Mouse (Mus musculus) midbrain, embryonic 13.5 days (tissue): ENCODE measurements around the gene Pwp2. TPM values are rescaled to one million over a fixed set of nuclear protein-coding genes. Genes with fewer than 3 reads are reported as not detected.

Experiments used
- ATAC-seq: fragments of 200-750 bp; cut with Nextera tagmentation; 2 replicates; pipeline ENCODE4 v1.8.0; 2017; ENCODE audit warnings: mild to moderate bottlenecking, moderate TSS enrichment, moderate library complexity
- H3K27ac ChIP-seq: fragments of 300-500 bp; sonication (generic); 2 replicates; pipeline ENCODE4 v1.5.1; 2015; ENCODE audit warnings: inconsistent platforms, mild to moderate bottlenecking, moderate library complexity
- H3K27me3 ChIP-seq: fragments of 300-500 bp; sonication (generic); 2 replicates; pipeline ENCODE4 v1.6.1; 2015; ENCODE audit warnings: mild to moderate bottlenecking, inconsistent platforms
- H3K36me3 ChIP-seq: fragments of 300-500 bp; sonication (generic); 2 replicates; pipeline ENCODE4 v1.6.1; 2015; ENCODE audit warnings: mild to moderate bottlenecking, inconsistent platforms
- H3K4me1 ChIP-seq: fragments of 300-500 bp; sonication (generic); replicated peaks from 2 replicates; pipeline ENCODE4 v1.6.1; 2015; ENCODE audit warnings: inconsistent platforms
- H3K4me2 ChIP-seq: fragments of 300-500 bp; sonication (generic); replicated peaks from 2 replicates; pipeline ENCODE4 v1.6.1; 2015; ENCODE audit warnings: moderate library complexity, mild to moderate bottlenecking, inconsistent platforms
- H3K4me3 ChIP-seq: fragments of 300-500 bp; sonication (generic); replicated peaks from 2 replicates; pipeline ENCODE4 v1.5.1; 2015; ENCODE audit warnings: mild to moderate bottlenecking, inconsistent platforms
- H3K9ac ChIP-seq: fragments of 300-500 bp; sonication (generic); replicated peaks from 2 replicates; pipeline ENCODE4 v1.6.1; 2015; ENCODE audit warnings: mild to moderate bottlenecking, inconsistent platforms
- H3K9me3 ChIP-seq: fragments of 300-500 bp; sonication (generic); 2 replicates; pipeline ENCODE4 v1.6.1; 2016; ENCODE audit warnings: mild to moderate bottlenecking, inconsistent platforms
- WGBS: fragments of 180-500 bp; shearing (Covaris S2); methylation state at CpG from one replicate; pipeline ENCODE4 v1.1.7; 2015; 5-methylcytosine and 5-hydroxymethylcytosine counted together
- polyA plus RNA-seq: library from polyadenylated mRNA; unstranded; fragments of >200 nt; fragmentation: Nextera tagmentation; extraction: Ambion mirVana; gene quantifications from 2 replicates; pipeline ENCODE4 v1.2.1, GENCODE M21; 2015

The Pwp2 gene
- polyA plus RNA-seq, result 16.8 and 18.1 TPM in 2 replicates

DNA sequence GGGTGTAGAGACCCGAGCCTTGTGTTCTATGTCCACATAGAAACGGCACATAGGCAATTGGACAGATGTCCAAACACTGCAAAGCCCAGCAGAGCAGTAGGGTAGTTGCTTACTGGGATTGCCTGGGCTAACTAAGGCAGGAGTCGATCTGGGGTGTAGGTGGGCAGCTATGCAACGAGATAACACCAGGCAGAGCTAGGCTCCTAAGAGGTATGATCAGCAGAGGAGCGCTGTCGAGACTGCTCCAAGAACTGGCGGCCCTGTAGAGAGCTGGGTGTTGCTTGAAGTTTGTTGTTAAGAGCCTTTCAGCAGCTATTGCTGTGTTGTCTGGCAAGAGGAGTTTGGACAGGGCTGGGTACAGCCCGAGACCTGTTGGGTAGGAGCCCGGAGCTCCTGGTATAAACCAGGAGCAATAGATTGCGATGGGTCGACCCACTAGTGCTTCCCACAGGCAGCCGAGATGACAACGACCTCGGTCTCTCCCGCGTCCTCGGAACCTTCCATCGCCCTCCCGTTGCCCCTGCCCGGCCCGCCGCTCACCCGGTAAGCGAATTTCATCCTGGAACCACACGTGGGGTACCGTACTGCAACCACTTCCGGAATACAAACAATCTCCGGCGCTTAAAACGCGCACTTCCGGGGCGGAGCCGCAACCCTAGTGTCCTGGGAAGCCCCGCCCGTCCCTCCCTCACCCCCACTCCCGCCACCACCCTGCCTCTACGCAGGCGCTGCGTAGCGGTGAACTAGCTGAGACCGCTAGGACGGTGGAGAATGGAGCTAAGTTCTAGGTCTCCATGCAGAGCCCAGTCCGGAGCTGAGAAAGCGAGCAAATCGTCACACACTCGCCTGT, at the start of gene Pwp2:
Gene Pwp2, minus strand, starts transcription at position 619 of the 850 bp plus-strand sequence.
- WGBS, result 2% methylated on average over 47 of the region's 47 CpGs
- peak within 1 kb of the TSS; percentile 74; the same call in 1 of the 2 replicates for H3K27ac ChIP-seq
- H3K36me3 ChIP-seq, result peaks cover 64% of the 10 kb centered on the region
- peak within 1 kb of the TSS; percentile 82 for H3K4me3 ChIP-seq
- peak within 1 kb of the TSS; percentile 97 for H3K4me2 ChIP-seq
- ATAC-seq, result peak; percentile 97
- H3K9ac ChIP-seq, result peak within 1 kb of the TSS; percentile 71
- H3K4me1 ChIP-seq, result peaks cover 18% of the 10 kb centered on the region
- H3K9me3 ChIP-seq, result no peaks in the 10 kb centered on the region
- H3K27me3 ChIP-seq, result no peaks in the 10 kb centered on the region

- H3K9ac ChIP-seq, result no peak overlapping the region
- H3K9me3 ChIP-seq, result no peaks in the 10 kb centered on the region
- H3K36me3 ChIP-seq, result peaks cover 27% of the 10 kb centered on the region
- H3K4me2 ChIP-seq, result no peak overlapping the region
- no peak overlapping the region for H3K27ac ChIP-seq
- 95% methylated on average over 6 of the region's 6 CpGs for WGBS
- H3K27me3 ChIP-seq, result no peaks in the 10 kb centered on the region
- ATAC-seq, result no peak
- H3K4me3 ChIP-seq, result no peak overlapping the region
- H3K4me1 ChIP-seq, result 0 out of 2 replicates have a peak, but pooled peaks cover 5% of the 10 kb centered on the region
Measured at GRCm38 (mm10) chr10:78233756-78234155, 48.8 kb upstream of the Pwp2 start.

- H3K9me3 ChIP-seq, result no peaks in the 10 kb centered on the region
Measured at GRCm38 (mm10) chr10:78233161-78233560, 48.2 kb upstream of the Pwp2 start.

GRCm38 (mm10) chr10:78232301-78232980, 47.5 kb upstream of the Pwp2 start:
- WGBS, result 94% methylated on average over 4 of the region's 4 CpGs
- Histone ChIP-seq H3K4me1 (0 out of 2 replicates have a peak, but pooled peaks cover 5% of the 10 kb centered on the region), H3K27ac (no peak overlapping the region), H3K4me3 (no peak overlapping the region), H3K36me3 (peaks cover 35% of the 10 kb centered on the region), H3K9ac (no peak overlapping the region), H3K9me3 (no peaks in the 10 kb centered on the region), H3K27me3 (no peaks in the 10 kb centered on the region), H3K4me2 (no peak overlapping the region)
- ATAC-seq, result no peak

More at GRCm38 (mm10) chr10:78233161-78233560, 48.2 kb upstream of the Pwp2 start:
- Histone ChIP-seq H3K4me3 (no peak overlapping the region), H3K4me1 (0 out of 2 replicates have a peak, but pooled peaks cover 5% of the 10 kb centered on the region), H3K36me3 (peaks cover 30% of the 10 kb centered on the region), H3K27ac (no peak overlapping the region), H3K4me2 (no peak overlapping the region), H3K9ac (no peak overlapping the region), H3K27me3 (no peaks in the 10 kb centered on the region)
- no peak for ATAC-seq
- WGBS, result 91% methylated on average over 5 of the region's 5 CpGs

GRCm38 (mm10) chr10:78228560-78228928, 43.6 kb upstream of the Pwp2 start:
- H3K9me3 ChIP-seq, result no peaks in the 10 kb centered on the region
- no peaks in the 10 kb centered on the region for H3K4me1 ChIP-seq
- H3K27me3 ChIP-seq, result no peaks in the 10 kb centered on the region
- H3K36me3 ChIP-seq, result peaks cover 42% of the 10 kb centered on the region
- ATAC-seq, result no peak
- H3K27ac ChIP-seq, result no peak overlapping the region
- H3K4me3 ChIP-seq, result no peak overlapping the region
- no peak overlapping the region for H3K9ac ChIP-seq
- 94% methylated on average over 5 of the region's 5 CpGs for WGBS
- H3K4me2 ChIP-seq, result no peak overlapping the region

GRCm38 (mm10) chr10:78227875-78228559, 43.1 kb upstream of the Pwp2 start:
- Histone ChIP-seq H3K4me1 (no peaks in the 10 kb centered on the region), H3K4me2 (no peak overlapping the region), H3K4me3 (no peak overlapping the region), H3K9ac (no peak overlapping the region), H3K9me3 (no peaks in the 10 kb centered on the region), H3K36me3 (peaks cover 42% of the 10 kb centered on the region), H3K27ac (no peak overlapping the region), H3K27me3 (no peaks in the 10 kb centered on the region)
- ATAC-seq, result no peak
- 89% methylated on average over 8 of the region's 8 CpGs for WGBS

DNA sequence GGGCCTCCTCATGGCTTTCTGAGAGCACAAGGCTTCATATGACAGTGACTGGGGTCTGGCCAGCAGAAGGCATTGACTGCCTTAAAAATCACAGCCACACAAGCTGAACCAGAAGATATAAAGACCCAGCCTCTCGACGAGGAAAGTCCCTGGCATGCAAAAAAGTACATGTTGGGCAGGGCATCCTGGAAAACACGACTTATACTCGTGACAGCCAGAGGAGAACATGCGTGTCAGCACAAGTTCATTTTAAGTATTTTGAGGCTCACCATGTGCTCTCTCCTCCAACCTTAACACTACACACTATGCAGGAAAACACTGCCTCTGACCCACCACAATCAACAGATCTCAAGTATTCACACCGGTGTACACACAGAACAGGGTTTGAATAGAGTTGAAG, 39.2 kb upstream of the Pwp2 start:
- H3K9ac ChIP-seq, result no peak overlapping the region
- H3K9me3 ChIP-seq, result no peaks in the 10 kb centered on the region
- H3K4me2 ChIP-seq, result no peak overlapping the region
- peaks cover 57% of the 10 kb centered on the region for H3K36me3 ChIP-seq
- no peak for ATAC-seq
- no peak overlapping the region for H3K4me3 ChIP-seq
- H3K27me3 ChIP-seq, result no peaks in the 10 kb centered on the region
- 94% methylated on average over 6 of the region's 6 CpGs for WGBS
- H3K27ac ChIP-seq, result no peak overlapping the region
- no peaks in the 10 kb centered on the region for H3K4me1 ChIP-seq

- Histone ChIP-seq H3K4me2 (no peak overlapping the region), H3K27ac (no peak overlapping the region), H3K9me3 (no peaks in the 10 kb centered on the region), H3K9ac (no peak overlapping the region), H3K4me3 (no peak overlapping the region), H3K4me1 (no peaks in the 10 kb centered on the region), H3K36me3 (peaks cover 57% of the 10 kb centered on the region), H3K27me3 (no peaks in the 10 kb centered on the region)
- ATAC-seq, result no peak
- WGBS, result 81% methylated on average over 4 of the region's 4 CpGs
Measured at GRCm38 (mm10) chr10:78222908-78223307, 38.0 kb upstream of the Pwp2 start.

- no peak overlapping the region for H3K27ac ChIP-seq
- H3K36me3 ChIP-seq, result peaks cover 66% of the 10 kb centered on the region
- no peaks in the 10 kb centered on the region for H3K27me3 ChIP-seq
- H3K4me2 ChIP-seq, result no peak overlapping the region
- 96% methylated on average over 7 of the region's 7 CpGs for WGBS
- no peak for ATAC-seq
- H3K9me3 ChIP-seq, result no peaks in the 10 kb centered on the region
- H3K4me3 ChIP-seq, result no peak overlapping the region
- H3K9ac ChIP-seq, result no peak overlapping the region
- no peaks in the 10 kb centered on the region for H3K4me1 ChIP-seq
Measured at GRCm38 (mm10) chr10:78221315-78221714, 36.4 kb upstream of the Pwp2 start.

- H3K9me3 ChIP-seq, result no peaks in the 10 kb centered on the region
- H3K36me3 ChIP-seq, result peaks cover 79% of the 10 kb centered on the region
- H3K4me3 ChIP-seq, result no peak overlapping the region
- no peak overlapping the region for H3K9ac ChIP-seq
- 93% methylated on average over 1 of the region's 1 CpGs for WGBS
- H3K27me3 ChIP-seq, result no peaks in the 10 kb centered on the region
- no peaks in the 10 kb centered on the region for H3K4me1 ChIP-seq
- no peak overlapping the region for H3K27ac ChIP-seq
- no peak for ATAC-seq
- H3K4me2 ChIP-seq, result no peak overlapping the region
Measured at GRCm38 (mm10) chr10:78219528-78219927, 34.6 kb upstream of the Pwp2 start.

GRCm38 (mm10) chr10:78218576-78218975, 33.6 kb upstream of the Pwp2 start:
- no peak for ATAC-seq
- H3K27ac ChIP-seq, result no peak overlapping the region
- no peaks in the 10 kb centered on the region for H3K27me3 ChIP-seq
- no peak overlapping the region for H3K9ac ChIP-seq
- H3K4me3 ChIP-seq, result no peak overlapping the region
- 94% methylated on average over 6 of the region's 6 CpGs for WGBS
- peaks cover 89% of the 10 kb centered on the region for H3K36me3 ChIP-seq
- H3K4me1 ChIP-seq, result no peaks in the 10 kb centered on the region
- no peak overlapping the region for H3K4me2 ChIP-seq
- H3K9me3 ChIP-seq, result no peaks in the 10 kb centered on the region
